Mouse (Mus musculus): ENCODE results near the gene Tbr1. TPM values are rescaled to one million over a fixed set of nuclear protein-coding genes. Genes with fewer than 3 reads are reported as not detected.
A peak's percentile ranks its signal among the peaks of the same experiment; 100 is the strongest.

The Tbr1 gene
- polyA plus RNA-seq, 1 experiment from 2014 or later, result not detected

GRCm38 (mm10) chr2:61805541-61806345 is 3.0 kb downstream of the Tbr1 start:
- no peaks in the 10 kb centered on the region for H3K9me3 ChIP-seq (ENCODE audit: low read length)
- TF ChIP-seq CTCF (IDR thresholded peaks at IDR 0.05; ENCODE audit: low read depth), result no peak
- no peak for TF ChIP-seq EP300 (IDR thresholded peaks at IDR 0.05; ENCODE audit: low read depth)
- 0 out of 2 replicates have a peak, but pooled peaks cover 3% of the 10 kb centered on the region for H3K4me1 ChIP-seq (ENCODE audit: insufficient read depth)
- ATAC-seq (no peak), DNase-seq (no peak)
- H3K4me2 ChIP-seq (ENCODE audit: low read depth, low read length), result no peak overlapping the region
- H3K9ac ChIP-seq (replicated peaks), result no peak overlapping the region
- H3K36me3 ChIP-seq (replicated peaks; ENCODE audit: insufficient read depth, low read length), result no peaks in the 10 kb centered on the region; the same call in 1 of the 2 replicates
- peaks cover 82% of the 10 kb centered on the region for H3K27me3 ChIP-seq (ENCODE audit: insufficient read depth, low read length)
- 0 out of 2 replicates have a peak overlapping the region, but pooled peaks have one; percentile 8 for H3K4me3 ChIP-seq (ENCODE audit: low read depth, low read length)
- WGBS (ENCODE audit: insufficient replicate concordance), result 1% methylated on average over 39 of the region's 39 CpGs
- no peak overlapping the region for H3K27ac ChIP-seq (ENCODE audit: low read depth)

GRCm38 (mm10) chr2:61806346-61806825 is 3.7 kb downstream of the Tbr1 start:
- Histone ChIP-seq H3K36me3 (replicated peaks; ENCODE audit: insufficient read depth, low read length) (no peaks in the 10 kb centered on the region), H3K27ac (ENCODE audit: low read depth) (no peak overlapping the region), H3K4me3 (ENCODE audit: low read depth, low read length) (no peak overlapping the region), H3K9me3 (ENCODE audit: low read length) (no peaks in the 10 kb centered on the region), H3K27me3 (ENCODE audit: insufficient read depth, low read length) (peaks cover 88% of the 10 kb centered on the region), H3K9ac (replicated peaks) (no peak overlapping the region), H3K4me2 (ENCODE audit: low read depth, low read length) (no peak overlapping the region), H3K4me1 (ENCODE audit: insufficient read depth) (0 out of 2 replicates have a peak, but pooled peaks cover 4% of the 10 kb centered on the region)
- TF ChIP-seq CTCF (IDR thresholded peaks at IDR 0.05; ENCODE audit: low read depth), result no peak
- TF ChIP-seq EP300 (IDR thresholded peaks at IDR 0.05; ENCODE audit: low read depth), result no peak
- ATAC-seq (no peak), DNase-seq (no peak)
- WGBS (ENCODE audit: insufficient replicate concordance), result 4% methylated on average over 3 of the region's 3 CpGs

GRCm38 (mm10) chr2:61807151-61807550 is 4.4 kb downstream of the Tbr1 start:
- H3K27me3 ChIP-seq (ENCODE audit: insufficient read depth, low read length), result peaks cover 96% of the 10 kb centered on the region
- DNase-seq, result peak; percentile 18
- H3K4me3 ChIP-seq (ENCODE audit: low read depth, low read length), result 0 out of 2 replicates have a peak overlapping the region, but pooled peaks have one; percentile 6
- H3K9me3 ChIP-seq (ENCODE audit: low read length), result no peaks in the 10 kb centered on the region
- no peak overlapping the region for H3K27ac ChIP-seq (ENCODE audit: low read depth)
- 1% methylated on average over 22 of the region's 22 CpGs for WGBS (ENCODE audit: insufficient replicate concordance)
- no peaks in the 10 kb centered on the region for H3K36me3 ChIP-seq (replicated peaks; ENCODE audit: insufficient read depth, low read length)
- peaks cover 12% of the 10 kb centered on the region; the same call in 1 of the 2 replicates for H3K4me1 ChIP-seq (ENCODE audit: insufficient read depth)
- ATAC-seq, result no peak
- no peak overlapping the region for H3K4me2 ChIP-seq (ENCODE audit: low read depth, low read length)
- H3K9ac ChIP-seq (replicated peaks), result no peak overlapping the region
- TF ChIP-seq CTCF (IDR thresholded peaks at IDR 0.05; ENCODE audit: low read depth) (no peak), EP300 (IDR thresholded peaks at IDR 0.05; ENCODE audit: low read depth) (no peak)

GRCm38 (mm10) chr2:61807781-61808180 is 5.1 kb downstream of the Tbr1 start:
- Histone ChIP-seq H3K9ac (replicated peaks) (no peak overlapping the region), H3K27me3 (ENCODE audit: insufficient read depth, low read length) (peaks cover 98% of the 10 kb centered on the region), H3K4me1 (ENCODE audit: insufficient read depth) (peaks cover 14% of the 10 kb centered on the region; the same call in 1 of the 2 replicates), H3K36me3 (replicated peaks; ENCODE audit: insufficient read depth, low read length) (no peaks in the 10 kb centered on the region), H3K27ac (ENCODE audit: low read depth) (no peak overlapping the region), H3K4me2 (ENCODE audit: low read depth, low read length) (no peak overlapping the region), H3K4me3 (ENCODE audit: low read depth, low read length) (no peak overlapping the region), H3K9me3 (ENCODE audit: low read length) (no peaks in the 10 kb centered on the region)
- ATAC-seq (no peak), DNase-seq (no peak)
- TF ChIP-seq CTCF (IDR thresholded peaks at IDR 0.05; ENCODE audit: low read depth) (no peak), EP300 (IDR thresholded peaks at IDR 0.05; ENCODE audit: low read depth) (no peak)
- WGBS (ENCODE audit: insufficient replicate concordance), result 25% methylated on average over 2 of the region's 2 CpGs

- ATAC-seq (no peak), DNase-seq (no peak)
- Histone ChIP-seq H3K4me1 (ENCODE audit: insufficient read depth) (peaks cover 14% of the 10 kb centered on the region; the same call in 1 of the 2 replicates), H3K36me3 (replicated peaks; ENCODE audit: insufficient read depth, low read length) (no peaks in the 10 kb centered on the region), H3K4me3 (ENCODE audit: low read depth, low read length) (no peak overlapping the region), H3K27me3 (ENCODE audit: insufficient read depth, low read length) (peaks cover 98% of the 10 kb centered on the region), H3K4me2 (ENCODE audit: low read depth, low read length) (no peak overlapping the region), H3K9me3 (ENCODE audit: low read length) (no peaks in the 10 kb centered on the region), H3K9ac (replicated peaks) (no peak overlapping the region), H3K27ac (ENCODE audit: low read depth) (no peak overlapping the region)
- WGBS (ENCODE audit: insufficient replicate concordance), result 4% methylated on average over 6 of the region's 6 CpGs
- TF ChIP-seq EP300 (IDR thresholded peaks at IDR 0.05; ENCODE audit: low read depth) (no peak), CTCF (IDR thresholded peaks at IDR 0.05; ENCODE audit: low read depth) (no peak)
Measured at GRCm38 (mm10) chr2:61808776-61809175, 6.0 kb downstream of the Tbr1 start.

- no peak overlapping the region for H3K9ac ChIP-seq (replicated peaks)
- no peaks in the 10 kb centered on the region for H3K36me3 ChIP-seq (replicated peaks; ENCODE audit: insufficient read depth, low read length)
- DNase-seq (no peak), ATAC-seq (no peak)
- H3K4me2 ChIP-seq (ENCODE audit: low read depth, low read length), result no peak overlapping the region
- H3K27me3 ChIP-seq (ENCODE audit: insufficient read depth, low read length), result peaks cover 98% of the 10 kb centered on the region
- H3K4me1 ChIP-seq (ENCODE audit: insufficient read depth), result peaks cover 14% of the 10 kb centered on the region; the same call in 1 of the 2 replicates
- WGBS (ENCODE audit: insufficient replicate concordance), result 5% methylated on average over 1 of the region's 1 CpGs
- no peak overlapping the region for H3K27ac ChIP-seq (ENCODE audit: low read depth)
- TF ChIP-seq CTCF (IDR thresholded peaks at IDR 0.05; ENCODE audit: low read depth), result no peak
- no peak for TF ChIP-seq EP300 (IDR thresholded peaks at IDR 0.05; ENCODE audit: low read depth)
- no peaks in the 10 kb centered on the region for H3K9me3 ChIP-seq (ENCODE audit: low read length)
- H3K4me3 ChIP-seq (ENCODE audit: low read depth, low read length), result no peak overlapping the region
Measured at GRCm38 (mm10) chr2:61809381-61809780, 6.7 kb downstream of the Tbr1 start.

All from liver, postnatal 0 days (tissue).